Mouse (Mus musculus) frontal cortex, postnatal 25 days (tissue): ENCODE measurements around the gene Exosc8.

Experiments used
- DNase-seq, 2 experiments: peaks; one replicate each; pipeline ENCODE4 v3.0.0; 2022; ENCODE audit warnings: low spot score in 2 of 2

Exosc8 gene

GRCm38 (mm10) chr3:54681310-54682204 is 53.6 kb downstream of the Exosc8 start:
- DNase-seq = no peak
